Mouse (Mus musculus) gastrocnemius, adult 8-10 months (tissue): ENCODE results near the gene Pprc1. TPM values are rescaled to one million over a fixed set of nuclear protein-coding genes. Genes with fewer than 3 reads are reported as not detected.

ENCODE experiments used
- DNase-seq, 2 experiments: peaks; one replicate each; pipeline ENCODE4 v3.0.0; 2022; ENCODE audit warnings: low spot score in 2 of 2
- total RNA-seq, 4 experiments: library from RNA; stranded (reverse); gene quantifications; 2 replicates each; pipeline ENCODE4 v1.2.4; 2022

Pprc1 gene
- total RNA-seq, 4 experiments from 2014 or later: 13.0 to 22.8 (median 14.7) TPM

GRCm38 (mm10) chr19:46110214-46110613, 65.5 kb downstream of the Pprc1 start:
- DNase-seq: no peak

- no peak for DNase-seq
Observed at GRCm38 (mm10) chr19:46110781-46111180, 66.1 kb downstream of the Pprc1 start.

- no peak for DNase-seq
Observed at GRCm38 (mm10) chr19:46114617-46115016, 69.9 kb downstream of the Pprc1 start.

- DNase-seq: no peak
Observed at GRCm38 (mm10) chr19:46119458-46119857, 74.8 kb downstream of the Pprc1 start.

- no peak for DNase-seq
Observed at GRCm38 (mm10) chr19:46120872-46121271, 76.2 kb downstream of the Pprc1 start.

Other genes with a start within 250 kb of the Pprc1 start
- gene Kcnip2, start 228.8 kb upstream of the Pprc1 start, total RNA-seq: under 1 TPM; 0.39 to 0.78 (median 0.58) TPM
- 10 to 100 TPM; 11.2 to 12.5 (median 12.1) TPM for gene Armh3, start 46.4 kb upstream of the Pprc1 start, total RNA-seq
- gene Hps6, start 41.4 kb upstream of the Pprc1 start, total RNA-seq: 1 to 10 TPM; 3.4 to 5.1 (median 4.1) TPM
- 10 to 100 TPM; 13.3 to 19.7 (median 17.0) TPM for gene Ldb1, start 328 bp downstream of the Pprc1 start, total RNA-seq
- 10 to 100 TPM; 17.4 to 21.4 (median 20.1) TPM for gene Nolc1, start 31.0 kb downstream of the Pprc1 start, total RNA-seq
- not detected for gene Elovl3, start 87.0 kb downstream of the Pprc1 start, total RNA-seq
- gene Pitx3, start 103.4 kb downstream of the Pprc1 start, total RNA-seq: 1 to 10 TPM; 1.8 to 8.3 (median 5.1) TPM
- 10 to 100 TPM; 39.3 to 52.2 (median 46.2) TPM for gene Gbf1, start 107.6 kb downstream of the Pprc1 start, total RNA-seq